Mouse (Mus musculus) lung, adult 2 months (tissue): ENCODE results near the gene Spata3. TPM values are rescaled to one million over a fixed set of nuclear protein-coding genes. Genes with fewer than 3 reads are reported as not detected.
A peak's percentile ranks its signal among the peaks of the same experiment; 100 is the strongest.
"Not testable (repeated sequence)": the region's sequence is repeated elsewhere in the genome, so short reads cannot be mapped to it uniquely, and the experiment has no call there.

Source experiments
- DNase-seq: peaks from one replicate; pipeline ENCODE4 v3.0.0; 2022
- H3K4me1 ChIP-seq: fragments of 200-500 bp; 2 replicates; pipeline ENCODE4 v1.6.1; 2011; ENCODE audit warnings: low read length; ENCODE audit not compliant: control insufficient read depth, insufficient read depth
- H3K4me3 ChIP-seq: fragments of 200-500 bp; replicated peaks from 2 replicates; pipeline ENCODE3; 2011; ENCODE audit warnings: low read depth, mild to moderate bottlenecking, control low read depth, low read length; ENCODE audit errors: extremely low read depth
- CTCF ChIP-seq: fragments of 200-500 bp; IDR thresholded peaks from 2 replicates; pipeline ENCODE4 v1.5.1; 2011; ENCODE audit warnings: mild to moderate bottlenecking, low read length, control low read depth; ENCODE audit not compliant: insufficient read depth
- POLR2A ChIP-seq: fragments of 200-500 bp; IDR thresholded peaks from 2 replicates; pipeline ENCODE4 v1.6.1; 2011; ENCODE audit warnings: low read depth, mild to moderate bottlenecking, control low read depth, low read length, borderline replicate concordance; ENCODE audit errors: extremely low read depth
- WGBS: fragments of 180-500 bp; shearing (Covaris S2); methylation state at CpG from one replicate; pipeline ENCODE4 v1.1.7; 2018; 5-methylcytosine and 5-hydroxymethylcytosine counted together
- polyA plus RNA-seq: library from polyadenylated mRNA; depleted of rRNA; stranded (reverse); fragments of >200 nt; gene quantifications from 2 replicates; pipeline ENCODE4 v1.2.3, GENCODE M21; 2012

The Spata3 gene
- polyA plus RNA-seq, 1 experiment, result 0.21 TPM

DNA sequence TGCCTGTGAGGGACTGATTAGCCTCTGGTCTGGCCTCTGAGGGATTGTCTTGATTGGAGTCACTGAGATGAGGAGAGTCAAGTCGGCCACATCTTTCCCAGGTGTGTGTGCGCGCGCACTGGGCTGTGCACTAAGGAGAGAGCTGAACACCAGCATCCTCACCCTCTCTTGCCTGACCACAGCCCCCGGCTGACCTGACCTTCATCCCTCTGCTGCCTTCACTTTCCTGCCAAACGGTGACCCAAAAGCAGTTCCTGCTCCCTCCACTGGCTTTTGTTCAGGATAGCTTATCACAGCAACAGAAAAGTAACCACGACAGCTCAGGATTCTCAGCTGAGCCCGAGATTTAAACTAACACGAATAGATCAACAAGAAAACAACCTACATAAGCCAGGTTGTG is 24.4 kb upstream of the Spata3 start:
- Histone ChIP-seq H3K4me3 (no peak overlapping the region), H3K4me1 (no peaks in the 10 kb centered on the region)
- no peak for DNase-seq
- no peak for TF ChIP-seq POLR2A
- no peak for TF ChIP-seq CTCF
- WGBS, result 70% methylated on average over 9 of the region's 9 CpGs

GRCm38 (mm10) chr1:85993541-85993940 is 23.1 kb upstream of the Spata3 start:
- DNase-seq, result no peak
- Histone ChIP-seq H3K4me1 (no peaks in the 10 kb centered on the region), H3K4me3 (no peak overlapping the region)
- no peak for TF ChIP-seq POLR2A
- no peak for TF ChIP-seq CTCF
- WGBS, result 67% methylated on average over 4 of the region's 4 CpGs

- no peaks in the 10 kb centered on the region for H3K4me1 ChIP-seq
- no peak overlapping the region for H3K4me3 ChIP-seq
- 91% methylated on average over 1 of the region's 1 CpGs for WGBS
- no peak for DNase-seq
- no peak for TF ChIP-seq CTCF
- TF ChIP-seq POLR2A, result no peak
Measured at GRCm38 (mm10) chr1:85997221-85997620, 19.4 kb upstream of the Spata3 start.

- Histone ChIP-seq H3K4me3 (no peak overlapping the region), H3K4me1 (no peaks in the 10 kb centered on the region)
- DNase-seq, result no peak
- WGBS, result 68% methylated on average over 4 of the region's 4 CpGs
- TF ChIP-seq CTCF (no peak), POLR2A (no peak)
Measured at GRCm38 (mm10) chr1:85998012-85998411, 18.6 kb upstream of the Spata3 start.

GRCm38 (mm10) chr1:85999853-86000570 is 16.6 kb upstream of the Spata3 start:
- TF ChIP-seq POLR2A (no peak), CTCF (no peak)
- no peak overlapping the region for H3K4me3 ChIP-seq
- WGBS, result 72% methylated on average over 18 of the region's 18 CpGs
- H3K4me1 ChIP-seq, result no peaks in the 10 kb centered on the region
- no peak for DNase-seq

- no peak overlapping the region for H3K4me3 ChIP-seq
- TF ChIP-seq POLR2A, result no peak
- no peak for TF ChIP-seq CTCF
- no peaks in the 10 kb centered on the region for H3K4me1 ChIP-seq
- WGBS, result 81% methylated on average over 10 of the region's 10 CpGs
- no peak for DNase-seq
Measured at GRCm38 (mm10) chr1:86005540-86005939, 11.1 kb upstream of the Spata3 start.

DNA sequence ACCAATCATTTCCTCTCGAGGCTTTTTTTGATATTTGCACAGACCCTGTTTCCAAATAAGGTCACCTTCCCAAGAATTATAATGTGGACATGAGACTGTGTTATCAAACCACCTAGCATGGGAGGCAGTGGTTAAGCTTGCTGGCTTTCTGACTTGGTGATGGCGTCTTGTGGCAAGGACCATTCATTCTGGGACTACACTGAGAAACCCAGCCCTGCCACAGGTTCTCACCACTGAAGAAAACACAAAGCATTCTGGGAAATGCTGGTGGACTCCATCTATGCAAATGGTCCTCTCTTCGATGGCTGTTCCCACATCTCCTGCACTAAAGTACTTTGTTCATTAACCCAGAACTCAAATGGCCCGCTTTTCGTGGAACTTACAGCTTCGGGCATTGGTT is 10.6 kb upstream of the Spata3 start:
- 87% methylated on average over 6 of the region's 6 CpGs for WGBS
- no peak for DNase-seq
- TF ChIP-seq POLR2A, result no peak
- no peak for TF ChIP-seq CTCF
- Histone ChIP-seq H3K4me1 (no peaks in the 10 kb centered on the region), H3K4me3 (no peak overlapping the region)

DNA sequence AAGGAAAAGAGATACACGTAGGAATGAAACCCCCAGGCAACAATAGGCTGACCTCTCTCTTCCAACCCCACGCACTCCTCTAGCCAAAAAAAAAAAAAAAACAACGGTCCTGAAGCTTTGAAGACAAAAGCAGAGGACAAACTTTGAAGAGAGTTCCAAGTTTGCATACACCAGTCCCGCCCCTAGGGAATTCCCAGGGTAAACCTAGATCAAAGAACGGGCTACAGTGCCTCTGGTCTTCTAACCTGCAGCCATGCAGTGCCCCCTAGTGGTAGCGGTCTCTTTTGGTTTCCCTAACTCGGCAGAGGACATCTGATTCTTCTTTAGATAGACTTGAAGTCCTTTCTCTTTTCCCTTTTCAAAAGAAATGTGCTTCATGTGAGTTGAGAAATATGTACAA is 8.8 kb upstream of the Spata3 start:
- TF ChIP-seq POLR2A, result no peak
- TF ChIP-seq CTCF, result peak; percentile 92
- DNase-seq, result peak; percentile 82
- WGBS, result 1% methylated on average over 7 of the region's 7 CpGs
- no peaks in the 10 kb centered on the region for H3K4me1 ChIP-seq
- H3K4me3 ChIP-seq, result no peak overlapping the region

- not testable (repeated sequence) for DNase-seq, H3K4me1 ChIP-seq, H3K4me3 ChIP-seq
- WGBS, result 96% methylated on average over 9 of the region's 9 CpGs
Measured at GRCm38 (mm10) chr1:86015758-86016157, 858 bp upstream of the Spata3 start.

DNA sequence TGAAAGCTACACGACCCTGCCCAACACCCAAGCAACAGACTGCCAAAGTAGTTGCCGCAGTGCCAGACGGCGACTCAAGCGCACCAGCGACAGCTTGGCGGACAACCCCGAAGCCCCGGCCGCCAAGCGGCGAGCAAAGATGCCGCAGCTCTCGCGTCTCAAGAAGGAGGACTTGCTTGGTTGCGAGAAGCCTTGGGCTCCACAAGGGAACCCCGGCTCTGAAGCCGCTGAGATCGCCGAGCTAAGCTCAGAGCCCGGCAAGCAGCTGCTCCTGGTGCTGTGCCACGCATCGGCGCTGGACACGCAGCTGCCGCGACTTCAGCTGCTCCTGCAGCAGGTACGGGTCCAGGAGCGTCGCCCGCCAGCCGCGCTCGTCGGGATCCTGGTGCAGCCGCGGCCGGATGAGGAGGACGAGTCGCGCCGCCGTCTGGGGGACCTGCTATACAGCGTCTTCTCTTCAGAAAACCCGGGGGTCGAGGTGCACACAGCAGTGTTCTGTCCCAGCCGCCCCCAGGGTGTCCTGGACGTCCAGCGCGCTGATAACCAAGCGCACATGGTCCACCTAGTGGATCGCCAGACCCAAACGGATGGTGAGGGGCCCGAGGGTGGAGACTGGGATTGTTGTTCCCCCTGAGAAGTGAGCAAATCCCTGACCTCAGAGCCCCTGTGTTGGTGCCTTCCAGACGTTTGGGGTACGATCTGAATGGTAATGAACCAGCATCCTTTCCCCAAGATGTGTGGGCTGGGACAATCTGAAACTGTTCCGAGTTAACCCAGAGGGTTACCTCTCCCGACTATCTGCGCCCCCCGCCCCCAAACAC is 1.8 kb downstream of the Spata3 start:
- WGBS, result 4% methylated on average over 60 of the region's 60 CpGs
- H3K4me3 ChIP-seq, result peak overlapping the region; percentile 23
- DNase-seq, result peak; percentile 28
- TF ChIP-seq CTCF (no peak), POLR2A (no peak)
- peaks cover 2% of the 10 kb centered on the region; the same call in 1 of the 2 replicates for H3K4me1 ChIP-seq
